Mouse (Mus musculus): ENCODE measurements at regions not wholly inside any gene's neighbourhood (a gene's known extent, or its start where the extent isn't known, plus 50 kb on each side); places are given as distances from the start of the nearest gene placed in this dataset.
A peak's percentile ranks its signal among the peaks of the same experiment; 100 is the strongest.

DNA sequence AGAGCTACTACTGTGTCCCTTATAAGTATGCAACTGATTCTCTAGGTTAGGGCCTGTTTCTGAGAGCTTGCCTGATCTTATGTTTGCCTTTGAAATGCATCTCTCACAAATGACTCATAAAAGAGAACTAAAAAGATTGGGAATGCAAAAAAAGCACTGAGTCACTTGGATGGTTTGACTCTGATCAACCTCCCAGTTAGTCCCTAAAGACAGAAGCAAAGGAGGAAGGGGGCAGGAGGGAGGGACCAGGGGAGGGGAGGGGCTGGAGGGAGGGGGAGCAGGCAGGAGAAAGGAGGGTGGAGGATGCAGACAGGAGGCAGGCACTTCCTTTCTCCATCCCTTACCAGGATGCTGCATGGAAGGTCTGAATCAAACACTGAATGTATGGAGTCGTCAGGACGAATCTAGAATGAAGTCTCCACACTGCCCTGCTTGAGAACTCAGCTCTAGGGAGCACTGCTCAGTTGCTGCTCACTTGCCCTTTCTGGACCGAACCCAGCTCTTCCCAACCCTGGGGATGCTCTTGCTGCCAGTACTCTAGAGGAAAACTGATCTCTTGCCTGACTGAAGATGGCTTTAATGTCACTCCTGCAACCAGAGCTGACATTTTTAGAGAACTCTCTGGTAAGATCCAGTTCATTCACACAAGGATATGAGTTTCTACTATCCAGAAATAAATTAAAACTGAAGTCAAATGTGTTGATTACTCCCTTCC is 201.7 kb downstream of the Hlx start:
- DNase-seq (ENCODE audit: low spot score) (no peak), ATAC-seq (replicated peaks; ENCODE audit: insufficient number of reproducible peaks, low FRiP score, low TSS enrichment, low read depth) (no peak)
- no peak overlapping the region for H3K27ac ChIP-seq (replicated peaks; ENCODE audit: low read depth, low read length)
- no peaks in the 10 kb centered on the region for H3K36me3 ChIP-seq (replicated peaks; ENCODE audit: control insufficient read depth, insufficient read depth, low read depth, low read length)
- H3K4me2 ChIP-seq (ENCODE audit: low read depth, low read length): no peak overlapping the region
- WGBS: 65% methylated on average over 3 of the region's 3 CpGs
- no peak overlapping the region for H3K4me3 ChIP-seq (ENCODE audit: low read depth, low read length)
- no peak overlapping the region for H3K9ac ChIP-seq (replicated peaks; ENCODE audit: low read length)
- no peaks in the 10 kb centered on the region for H3K27me3 ChIP-seq (ENCODE audit: control insufficient read depth, insufficient read depth, low read length)
- no peaks in the 10 kb centered on the region for H3K4me1 ChIP-seq (ENCODE audit: control insufficient read depth, insufficient read depth, low read length)
- H3K9me3 ChIP-seq (replicated peaks; ENCODE audit: control insufficient read depth, low read length): no peaks in the 10 kb centered on the region

DNA sequence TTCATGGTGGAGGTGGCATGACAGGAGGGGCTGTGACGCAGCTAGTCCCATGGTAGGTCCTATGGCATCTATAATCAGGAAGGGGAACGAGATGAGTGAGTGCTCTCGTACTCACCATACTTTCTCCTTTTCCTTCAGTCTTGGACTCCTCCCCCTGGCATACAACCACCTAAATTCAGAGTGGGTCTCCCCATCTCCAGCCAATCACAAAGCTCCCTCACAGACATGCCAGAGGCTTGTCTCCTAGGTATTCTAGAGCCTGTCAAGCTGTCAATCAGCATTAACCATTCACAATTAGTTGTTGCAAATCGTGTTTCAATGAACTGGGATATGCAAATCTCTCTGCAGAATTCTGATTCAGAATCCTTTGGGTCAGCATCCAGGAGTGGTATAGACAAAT is 206.7 kb downstream of the Hlx start:
- Histone ChIP-seq H3K36me3 (replicated peaks; ENCODE audit: control insufficient read depth, insufficient read depth, low read depth, low read length) (no peaks in the 10 kb centered on the region), H3K4me2 (ENCODE audit: low read depth, low read length) (no peak overlapping the region), H3K27ac (replicated peaks; ENCODE audit: low read depth, low read length) (no peak overlapping the region), H3K27me3 (ENCODE audit: control insufficient read depth, insufficient read depth, low read length) (no peaks in the 10 kb centered on the region), H3K9ac (replicated peaks; ENCODE audit: low read length) (no peak overlapping the region), H3K4me3 (ENCODE audit: low read depth, low read length) (no peak overlapping the region), H3K9me3 (replicated peaks; ENCODE audit: control insufficient read depth, low read length) (no peaks in the 10 kb centered on the region), H3K4me1 (ENCODE audit: control insufficient read depth, insufficient read depth, low read length) (no peaks in the 10 kb centered on the region)
- WGBS: 66% methylated on average over 4 of the region's 4 CpGs
- ATAC-seq (replicated peaks; ENCODE audit: insufficient number of reproducible peaks, low FRiP score, low TSS enrichment, low read depth) (no peak), DNase-seq (ENCODE audit: low spot score) (no peak)

DNA sequence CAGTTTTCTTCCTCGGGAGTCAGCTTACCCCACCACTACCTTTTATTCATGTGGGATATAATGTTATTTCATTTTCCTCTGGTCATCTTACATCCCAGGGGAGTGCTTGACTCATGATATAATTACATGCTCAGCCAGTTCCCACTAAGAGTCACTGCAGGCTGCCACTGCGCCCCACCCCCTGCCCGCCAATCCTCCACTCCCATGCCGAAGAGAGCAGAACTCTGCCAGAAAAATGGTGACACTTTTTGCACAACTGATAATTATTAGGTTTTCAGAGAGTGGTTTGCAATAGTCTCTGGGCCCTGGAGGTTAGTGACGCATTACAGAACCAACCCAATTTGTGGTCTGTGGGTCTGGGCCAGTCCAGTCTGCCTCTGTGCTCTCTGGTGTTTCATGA is 212.9 kb downstream of the Hlx start:
- Histone ChIP-seq H3K4me3 (ENCODE audit: low read depth, low read length) (no peak overlapping the region), H3K36me3 (replicated peaks; ENCODE audit: control insufficient read depth, insufficient read depth, low read depth, low read length) (no peaks in the 10 kb centered on the region), H3K27ac (replicated peaks; ENCODE audit: low read depth, low read length) (no peak overlapping the region), H3K27me3 (ENCODE audit: control insufficient read depth, insufficient read depth, low read length) (no peaks in the 10 kb centered on the region), H3K9ac (replicated peaks; ENCODE audit: low read length) (no peak overlapping the region), H3K4me2 (ENCODE audit: low read depth, low read length) (no peak overlapping the region), H3K9me3 (replicated peaks; ENCODE audit: control insufficient read depth, low read length) (no peaks in the 10 kb centered on the region), H3K4me1 (ENCODE audit: control insufficient read depth, insufficient read depth, low read length) (no peaks in the 10 kb centered on the region)
- DNase-seq (ENCODE audit: low spot score) (peak; percentile 16), ATAC-seq (replicated peaks; ENCODE audit: insufficient number of reproducible peaks, low FRiP score, low TSS enrichment, low read depth) (no peak)
- 69% methylated on average over 5 of the region's 5 CpGs for WGBS

DNA sequence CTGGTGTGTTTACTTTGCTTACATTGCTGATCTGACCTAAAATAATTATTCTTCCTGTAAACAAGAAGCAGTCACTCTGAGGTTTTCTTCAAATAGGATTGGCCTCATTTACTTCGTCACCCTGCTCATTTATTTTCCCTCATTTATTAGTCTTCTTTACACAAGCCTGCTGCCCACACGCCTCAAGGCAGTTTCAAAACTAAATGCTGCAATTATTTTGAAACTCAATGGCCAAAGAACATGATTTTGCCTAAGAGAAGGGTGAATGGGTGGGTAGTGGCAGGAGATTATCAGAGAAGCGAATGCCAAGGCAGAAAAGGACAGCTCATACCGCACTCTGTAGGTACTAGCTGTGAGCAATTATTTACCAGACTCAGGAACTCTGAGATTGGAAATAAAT is 227.8 kb downstream of the Hlx start:
- H3K27ac ChIP-seq (replicated peaks; ENCODE audit: low read depth, low read length): no peak overlapping the region

DNA sequence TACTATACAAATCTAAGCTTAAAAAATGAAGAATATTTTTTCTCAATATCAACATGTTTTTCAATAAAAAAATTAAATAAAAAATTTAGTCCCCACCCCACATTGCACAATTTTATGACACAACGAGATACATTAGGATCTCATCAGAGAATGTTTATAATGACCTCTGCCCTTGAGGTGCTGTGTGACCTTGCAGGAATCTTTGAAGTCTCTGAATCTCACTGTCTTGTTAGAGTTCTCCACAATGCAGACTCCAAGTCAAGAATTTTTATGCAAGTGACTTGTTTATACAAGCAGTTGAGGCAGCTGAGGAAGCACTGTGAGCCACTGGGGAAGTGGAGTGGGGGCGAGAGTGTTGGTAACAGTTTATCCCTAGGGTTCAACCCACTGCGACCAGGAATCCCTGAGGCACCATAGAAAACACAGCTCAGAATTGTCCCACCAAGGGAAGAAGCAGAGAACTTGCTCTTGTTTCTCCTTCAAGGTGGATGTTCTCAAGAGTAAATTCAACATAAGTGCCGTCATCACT is 228.5 kb downstream of the Hlx start:
- WGBS: 79% methylated on average over 4 of the region's 4 CpGs
- ATAC-seq (replicated peaks; ENCODE audit: insufficient number of reproducible peaks, low FRiP score, low TSS enrichment, low read depth) (no peak), DNase-seq (ENCODE audit: low spot score) (no peak)
- no peak overlapping the region for H3K27ac ChIP-seq (replicated peaks; ENCODE audit: low read depth, low read length)
- H3K4me1 ChIP-seq (ENCODE audit: control insufficient read depth, insufficient read depth, low read length): no peaks in the 10 kb centered on the region
- H3K9me3 ChIP-seq (replicated peaks; ENCODE audit: control insufficient read depth, low read length): no peaks in the 10 kb centered on the region
- no peaks in the 10 kb centered on the region for H3K27me3 ChIP-seq (ENCODE audit: control insufficient read depth, insufficient read depth, low read length)
- no peak overlapping the region for H3K4me2 ChIP-seq (ENCODE audit: low read depth, low read length)
- no peak overlapping the region for H3K4me3 ChIP-seq (ENCODE audit: low read depth, low read length)
- H3K9ac ChIP-seq (replicated peaks; ENCODE audit: low read length): no peak overlapping the region
- no peaks in the 10 kb centered on the region for H3K36me3 ChIP-seq (replicated peaks; ENCODE audit: control insufficient read depth, insufficient read depth, low read depth, low read length)

More for the DNA sequence above, 227.8 kb downstream of the Hlx start:
- H3K9ac ChIP-seq (replicated peaks; ENCODE audit: low read length): no peak overlapping the region
- DNase-seq (ENCODE audit: low spot score) (no peak), ATAC-seq (replicated peaks; ENCODE audit: insufficient number of reproducible peaks, low FRiP score, low TSS enrichment, low read depth) (no peak)
- no peak overlapping the region for H3K4me2 ChIP-seq (ENCODE audit: low read depth, low read length)
- no peaks in the 10 kb centered on the region for H3K27me3 ChIP-seq (ENCODE audit: control insufficient read depth, insufficient read depth, low read length)
- no peak overlapping the region for H3K4me3 ChIP-seq (ENCODE audit: low read depth, low read length)
- no peaks in the 10 kb centered on the region for H3K36me3 ChIP-seq (replicated peaks; ENCODE audit: control insufficient read depth, insufficient read depth, low read depth, low read length)
- no peaks in the 10 kb centered on the region for H3K9me3 ChIP-seq (replicated peaks; ENCODE audit: control insufficient read depth, low read length)
- WGBS: 79% methylated on average over 4 of the region's 4 CpGs
- no peaks in the 10 kb centered on the region for H3K4me1 ChIP-seq (ENCODE audit: control insufficient read depth, insufficient read depth, low read length)

DNA sequence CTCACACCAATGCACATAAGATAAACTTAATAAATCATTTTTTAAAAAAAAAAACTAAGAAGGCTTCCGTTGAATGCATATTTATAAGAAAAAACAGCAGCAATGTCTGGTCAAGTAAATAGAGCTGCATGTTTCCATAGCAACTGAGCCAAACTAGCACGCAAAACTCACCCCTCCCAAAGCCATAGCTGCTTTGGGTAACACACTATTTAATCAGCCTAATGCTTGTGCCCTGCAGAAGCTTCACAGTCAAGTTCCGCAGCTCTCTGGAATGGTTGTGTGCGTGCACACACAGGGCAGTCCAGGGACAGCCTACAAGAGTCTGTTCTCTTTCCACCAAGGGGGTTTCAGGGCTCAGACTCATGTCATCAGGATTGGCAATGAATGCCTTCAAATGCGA is 231.7 kb downstream of the Hlx start:
- no peak for DNase-seq (ENCODE audit: low spot score)
- Histone ChIP-seq H3K9me3 (replicated peaks; ENCODE audit: control insufficient read depth, low read length) (no peaks in the 10 kb centered on the region), H3K27ac (replicated peaks; ENCODE audit: low read depth, low read length) (no peak overlapping the region), H3K27me3 (ENCODE audit: control insufficient read depth, insufficient read depth, low read length) (no peaks in the 10 kb centered on the region), H3K4me1 (ENCODE audit: control insufficient read depth, insufficient read depth, low read length) (no peaks in the 10 kb centered on the region), H3K4me2 (ENCODE audit: low read depth, low read length) (no peak overlapping the region), H3K9ac (replicated peaks; ENCODE audit: low read length) (no peak overlapping the region), H3K4me3 (ENCODE audit: low read depth, low read length) (no peak overlapping the region), H3K36me3 (replicated peaks; ENCODE audit: control insufficient read depth, insufficient read depth, low read depth, low read length) (no peaks in the 10 kb centered on the region)
- WGBS: 80% methylated on average over 5 of the region's 5 CpGs
- ATAC-seq (replicated peaks; ENCODE audit: insufficient number of reproducible peaks, low FRiP score, low TSS enrichment, low read depth): no peak

DNA sequence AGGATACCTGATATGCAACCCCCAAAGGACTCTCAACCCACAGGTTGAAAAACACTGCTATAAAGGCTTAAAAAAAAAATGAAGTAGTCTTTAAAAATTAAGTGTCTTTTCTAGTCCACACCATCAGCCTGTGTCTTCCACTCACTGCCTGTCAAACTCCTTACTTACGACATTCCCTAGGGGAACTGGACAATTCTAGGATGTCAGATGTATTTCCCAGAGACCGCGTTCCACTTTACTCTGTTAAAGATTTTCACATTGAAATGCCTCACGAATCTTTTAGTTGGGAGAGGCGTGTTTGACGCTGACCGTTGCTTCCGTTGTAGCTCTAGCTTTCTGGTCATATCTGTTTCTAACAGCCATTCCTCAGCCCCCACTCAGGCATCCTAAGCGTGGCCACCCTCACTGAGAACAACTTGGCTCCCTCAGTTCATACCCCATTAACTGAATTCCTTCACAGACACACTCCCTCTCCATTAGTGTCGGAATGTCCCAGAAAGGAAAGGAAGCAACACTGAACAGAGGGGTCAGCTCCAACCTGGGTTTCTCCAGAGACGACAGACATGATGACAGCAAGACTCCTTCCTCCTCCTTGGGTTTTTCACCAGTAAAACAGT is 233.4 kb downstream of the Hlx start:
- no peaks in the 10 kb centered on the region for H3K4me1 ChIP-seq (ENCODE audit: control insufficient read depth, insufficient read depth, low read length)
- no peaks in the 10 kb centered on the region for H3K36me3 ChIP-seq (replicated peaks; ENCODE audit: control insufficient read depth, insufficient read depth, low read depth, low read length)
- H3K27ac ChIP-seq (replicated peaks; ENCODE audit: low read depth, low read length): no peak overlapping the region
- ATAC-seq (replicated peaks; ENCODE audit: insufficient number of reproducible peaks, low FRiP score, low TSS enrichment, low read depth) (no peak), DNase-seq (ENCODE audit: low spot score) (no peak)
- H3K4me3 ChIP-seq (ENCODE audit: low read depth, low read length): no peak overlapping the region
- no peak overlapping the region for H3K4me2 ChIP-seq (ENCODE audit: low read depth, low read length)
- no peak overlapping the region for H3K9ac ChIP-seq (replicated peaks; ENCODE audit: low read length)
- no peaks in the 10 kb centered on the region for H3K27me3 ChIP-seq (ENCODE audit: control insufficient read depth, insufficient read depth, low read length)
- 84% methylated on average over 11 of the region's 11 CpGs for WGBS
- no peaks in the 10 kb centered on the region for H3K9me3 ChIP-seq (replicated peaks; ENCODE audit: control insufficient read depth, low read length)

DNA sequence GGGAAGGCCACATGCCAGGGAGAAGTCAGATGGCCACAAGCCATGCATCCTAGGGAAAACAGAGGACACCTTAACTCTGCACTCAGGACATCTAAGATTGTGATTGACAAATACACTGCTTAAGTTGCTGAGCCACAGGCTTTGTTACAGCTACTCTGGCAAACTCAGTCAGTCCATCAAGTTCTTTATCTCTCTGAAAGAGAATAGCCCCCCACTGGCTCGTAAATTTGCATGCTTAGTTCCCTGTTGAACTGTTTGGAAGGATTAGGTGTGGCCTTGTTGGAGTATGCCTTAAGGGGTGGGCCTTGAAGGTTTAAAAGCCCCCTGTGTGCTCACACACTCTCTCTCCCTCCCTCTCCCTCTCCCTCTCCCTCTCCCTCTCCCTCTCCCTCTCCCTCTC is 235.4 kb downstream of the Hlx start:
- H3K9ac ChIP-seq (replicated peaks; ENCODE audit: low read length): no peak overlapping the region
- DNase-seq (ENCODE audit: low spot score): no peak
- ATAC-seq (replicated peaks; ENCODE audit: insufficient number of reproducible peaks, low FRiP score, low TSS enrichment, low read depth): no peak
- H3K36me3 ChIP-seq (replicated peaks; ENCODE audit: control insufficient read depth, insufficient read depth, low read depth, low read length): no peaks in the 10 kb centered on the region
- 15% methylated on average over 1 of the region's 1 CpGs for WGBS
- no peaks in the 10 kb centered on the region for H3K9me3 ChIP-seq (replicated peaks; ENCODE audit: control insufficient read depth, low read length)
- H3K27me3 ChIP-seq (ENCODE audit: control insufficient read depth, insufficient read depth, low read length): no peaks in the 10 kb centered on the region
- H3K4me1 ChIP-seq (ENCODE audit: control insufficient read depth, insufficient read depth, low read length): no peaks in the 10 kb centered on the region
- no peak overlapping the region for H3K4me3 ChIP-seq (ENCODE audit: low read depth, low read length)
- no peak overlapping the region for H3K27ac ChIP-seq (replicated peaks; ENCODE audit: low read depth, low read length)
- H3K4me2 ChIP-seq (ENCODE audit: low read depth, low read length): no peak overlapping the region
